Mouse (Mus musculus) heart, adult 2 months (tissue): ENCODE data around the gene Ercc1.

Experiments
- CTCF ChIP-seq: fragments of 200-600 bp; IDR thresholded peaks from 2 replicates; pipeline ENCODE4 v1.8.1; 2022; ENCODE audit warnings: antibody characterized with exemption, mild to moderate bottlenecking, moderate library complexity
- POLR2A ChIP-seq: fragments of 200-500 bp; IDR thresholded peaks from 2 replicates; pipeline ENCODE4 v1.6.1; 2011; ENCODE audit warnings: mild to moderate bottlenecking, low read depth, low read length, control low read depth; ENCODE audit not compliant: insufficient read depth

GRCm38 (mm10) chr7:19338596-19338995 is 6.0 kb upstream of the Ercc1 start:
- TF ChIP-seq CTCF (no peak), POLR2A (no peak)
